Mouse (Mus musculus) ES-Bruce4 (cell line): Measurements from ENCODE around the gene Fndc3b.
"Not testable (repeated sequence)": the region's sequence is repeated elsewhere in the genome, so short reads cannot be mapped to it uniquely, and the experiment has no call there.

Experiments
- CTCF ChIP-seq: IDR thresholded peaks from one replicate; pipeline ENCODE4 v1.8.1; 2011; ENCODE audit warnings: low read depth, low read length
- POLR2A ChIP-seq: IDR thresholded peaks from one replicate; pipeline ENCODE4 v1.8.1; 2011; ENCODE audit warnings: low read length; ENCODE audit not compliant: insufficient read depth

DNA sequence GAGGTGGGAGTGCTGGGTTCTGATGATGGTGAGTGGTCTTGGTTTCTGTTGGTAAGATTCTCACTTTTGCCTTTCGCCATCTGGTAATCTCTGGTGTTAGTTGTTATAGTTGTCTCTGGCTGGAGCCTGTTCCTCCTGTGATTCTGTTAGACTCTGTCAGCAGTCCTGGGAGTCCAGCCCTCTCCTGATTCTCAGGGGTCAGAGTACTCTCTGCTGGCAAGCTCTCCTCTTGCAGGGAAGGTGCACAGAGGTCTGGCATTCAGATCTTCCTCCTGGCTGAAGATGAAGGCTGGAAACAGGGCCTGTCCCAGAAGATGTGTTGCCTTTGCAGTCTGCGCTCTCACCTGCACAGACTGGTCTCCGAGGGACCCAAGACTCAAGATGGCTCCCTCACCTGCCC is 310.1 kb downstream of the Fndc3b start:
- TF ChIP-seq CTCF, POLR2A: not testable (repeated sequence)
